ENCODE assay signal across 18 mouse cellular contexts in genomic region chr10:53874191-53874590, GRCm38 (mm10).
"Had no signal": no experiment of that assay in that cellular context is flagged by ENCODE, and none has a peak within 500 bp of the region (broad histone marks: within the 10 kb centered on the region; RNA-seq: fewer than 3 reads in every experiment).

No protein-coding gene starts in this region.

- H3K27ac ChIP-seq: midbrain, embryonic 10.5 days; midbrain, embryonic 12.5 days; neural tube, embryonic 13.5 days; neural tube, embryonic 15.5 days had no signal

- DNase-seq: lung, adult 18-20 months; lung, embryonic 14.5 days; lung, postnatal 10 days; lung, postnatal 4 days; midbrain, embryonic 14.5 days; retina, postnatal 1 day; right cerebral cortex, adult 18-20 months; right cerebral cortex, postnatal 25 days; right cerebral cortex, postnatal 4 days; spleen, adult 18-20 months; thymus, adult 18-20 months; thymus, postnatal 14 days; thymus, postnatal 36 days had no signal

- H3K4me3 ChIP-seq: midbrain, embryonic 10.5 days; midbrain, embryonic 12.5 days; myocyte; neural tube, embryonic 13.5 days; neural tube, embryonic 15.5 days had no signal
